Mouse (Mus musculus): Measurements from ENCODE around the gene Cept1. TPM values are rescaled to one million over a fixed set of nuclear protein-coding genes. Genes with fewer than 3 reads are reported as not detected.
"Not testable (repeated sequence)": the region's sequence is repeated elsewhere in the genome, so short reads cannot be mapped to it uniquely, and the experiment has no call there.

The Cept1 gene
- polyA plus RNA-seq (2014; fragmentation: Nextera tagmentation; extraction: Ambion mirVana) = 42.2 and 42.6 TPM in 2 replicates

GRCm38 (mm10) chr3:106547171-106547923 lies at the start of gene Cept1, which contains the start of gene Dram2:
Gene Cept1, minus strand, starts transcription at chr3:106547802.
Gene Dram2, plus strand, starts transcription at chr3:106547798.
- H3K9ac ChIP-seq (ENCODE audit: low read depth, low read length) = peak within 1 kb of the TSS; percentile 82
- peak within 1 kb of the TSS; percentile 91 for H3K27ac ChIP-seq (ENCODE audit: low read depth, low read length)
- H3K4me2 ChIP-seq (replicated peaks; ENCODE audit: low read depth, low read length) = peak within 1 kb of the TSS; percentile 63
- peak within 1 kb of the TSS; percentile 66 for H3K4me3 ChIP-seq (ENCODE audit: low read depth, low read length)
- DNase-seq (ENCODE audit: low spot score) = peak; percentile 97
- H3K36me3 ChIP-seq (ENCODE audit: control insufficient read depth, insufficient read depth, low read length) = no peaks in the 10 kb centered on the region
- under 1% methylated on average over 43 of the region's 63 CpGs for WGBS
- ATAC-seq (ENCODE audit: low FRiP score) = peak; percentile 97
- no peaks in the 10 kb centered on the region for H3K9me3 ChIP-seq (ENCODE audit: control insufficient read depth, low read length)
- no peaks in the 10 kb centered on the region for H3K4me1 ChIP-seq (replicated peaks; ENCODE audit: control insufficient read depth, insufficient read depth, low read length)
- H3K27me3 ChIP-seq (ENCODE audit: control insufficient read depth, insufficient read depth, low read length) = no peaks in the 10 kb centered on the region

GRCm38 (mm10) chr3:106593631-106594030 lies 46.0 kb upstream of the Cept1 start:
- not testable (repeated sequence) for H3K4me3 ChIP-seq (ENCODE audit: low read depth, low read length); H3K27me3 ChIP-seq (ENCODE audit: control insufficient read depth, insufficient read depth, low read length); H3K36me3 ChIP-seq (ENCODE audit: control insufficient read depth, insufficient read depth, low read length); H3K9ac ChIP-seq (ENCODE audit: low read depth, low read length); H3K4me1 ChIP-seq (replicated peaks; ENCODE audit: control insufficient read depth, insufficient read depth, low read length); H3K4me2 ChIP-seq (replicated peaks; ENCODE audit: low read depth, low read length); H3K27ac ChIP-seq (ENCODE audit: low read depth, low read length); ATAC-seq (ENCODE audit: low FRiP score); H3K9me3 ChIP-seq (ENCODE audit: control insufficient read depth, low read length)
- peak; percentile 49 for DNase-seq (ENCODE audit: low spot score)
- WGBS = 83% methylated on average over 4 of the region's 4 CpGs

GRCm38 (mm10) chr3:106579296-106579695 lies 31.7 kb upstream of the Cept1 start:
- WGBS = 97% methylated on average over 2 of the region's 2 CpGs
- no peak for ATAC-seq (ENCODE audit: low FRiP score)

GRCm38 (mm10) chr3:106573191-106573590 lies 25.6 kb upstream of the Cept1 start:
- Histone ChIP-seq H3K36me3 (ENCODE audit: control insufficient read depth, insufficient read depth, low read length) (no peaks in the 10 kb centered on the region), H3K27ac (ENCODE audit: low read depth, low read length) (no peak overlapping the region), H3K4me1 (replicated peaks; ENCODE audit: control insufficient read depth, insufficient read depth, low read length) (no peaks in the 10 kb centered on the region), H3K4me3 (ENCODE audit: low read depth, low read length) (no peak overlapping the region), H3K9me3 (ENCODE audit: control insufficient read depth, low read length) (no peaks in the 10 kb centered on the region), H3K27me3 (ENCODE audit: control insufficient read depth, insufficient read depth, low read length) (no peaks in the 10 kb centered on the region), H3K9ac (ENCODE audit: low read depth, low read length) (no peak overlapping the region), H3K4me2 (replicated peaks; ENCODE audit: low read depth, low read length) (no peak overlapping the region)
- ATAC-seq (ENCODE audit: low FRiP score) (no peak), DNase-seq (ENCODE audit: low spot score) (no peak)
- 89% methylated on average over 3 of the region's 3 CpGs for whole genome bisulfite sequencing

More at GRCm38 (mm10) chr3:106579296-106579695, 31.7 kb upstream of the Cept1 start:
- Histone ChIP-seq H3K9me3 (ENCODE audit: control insufficient read depth, low read length) (no peaks in the 10 kb centered on the region), H3K4me2 (replicated peaks; ENCODE audit: low read depth, low read length) (no peak overlapping the region), H3K4me3 (ENCODE audit: low read depth, low read length) (no peak overlapping the region), H3K4me1 (replicated peaks; ENCODE audit: control insufficient read depth, insufficient read depth, low read length) (no peaks in the 10 kb centered on the region), H3K27me3 (ENCODE audit: control insufficient read depth, insufficient read depth, low read length) (no peaks in the 10 kb centered on the region), H3K27ac (ENCODE audit: low read depth, low read length) (no peak overlapping the region), H3K9ac (ENCODE audit: low read depth, low read length) (no peak overlapping the region), H3K36me3 (ENCODE audit: control insufficient read depth, insufficient read depth, low read length) (no peaks in the 10 kb centered on the region)
- no peak for DNase-seq (ENCODE audit: low spot score)

GRCm38 (mm10) chr3:106565876-106566275 lies 18.3 kb upstream of the Cept1 start:
- 97% methylated on average over 3 of the region's 3 CpGs for WGBS
- H3K27ac ChIP-seq (ENCODE audit: low read depth, low read length) = no peak overlapping the region
- no peaks in the 10 kb centered on the region; the same call in 1 of the 2 replicates for H3K36me3 ChIP-seq (ENCODE audit: control insufficient read depth, insufficient read depth, low read length)
- H3K4me3 ChIP-seq (ENCODE audit: low read depth, low read length) = no peak overlapping the region
- DNase-seq (ENCODE audit: low spot score) (no peak), ATAC-seq (ENCODE audit: low FRiP score) (no peak)
- no peaks in the 10 kb centered on the region for H3K4me1 ChIP-seq (replicated peaks; ENCODE audit: control insufficient read depth, insufficient read depth, low read length)
- no peak overlapping the region for H3K9ac ChIP-seq (ENCODE audit: low read depth, low read length)
- no peak overlapping the region for H3K4me2 ChIP-seq (replicated peaks; ENCODE audit: low read depth, low read length)
- H3K27me3 ChIP-seq (ENCODE audit: control insufficient read depth, insufficient read depth, low read length) = no peaks in the 10 kb centered on the region
- no peaks in the 10 kb centered on the region for H3K9me3 ChIP-seq (ENCODE audit: control insufficient read depth, low read length)

GRCm38 (mm10) chr3:106558271-106558670 lies 10.7 kb upstream of the Cept1 start:
- H3K4me2 ChIP-seq (replicated peaks; ENCODE audit: low read depth, low read length) = no peak overlapping the region
- H3K27me3 ChIP-seq (ENCODE audit: control insufficient read depth, insufficient read depth, low read length) = no peaks in the 10 kb centered on the region
- ATAC-seq (ENCODE audit: low FRiP score) = no peak
- H3K36me3 ChIP-seq (ENCODE audit: control insufficient read depth, insufficient read depth, low read length) = no peaks in the 10 kb centered on the region; the same call in 1 of the 2 replicates
- DNase-seq (ENCODE audit: low spot score) = no peak
- H3K27ac ChIP-seq (ENCODE audit: low read depth, low read length) = no peak overlapping the region
- no peaks in the 10 kb centered on the region for H3K4me1 ChIP-seq (replicated peaks; ENCODE audit: control insufficient read depth, insufficient read depth, low read length)
- no peak overlapping the region for H3K4me3 ChIP-seq (ENCODE audit: low read depth, low read length)
- H3K9ac ChIP-seq (ENCODE audit: low read depth, low read length) = no peak overlapping the region
- H3K9me3 ChIP-seq (ENCODE audit: control insufficient read depth, low read length) = no peaks in the 10 kb centered on the region

GRCm38 (mm10) chr3:106555743-106556250 lies 8.2 kb upstream of the Cept1 start:
- no peaks in the 10 kb centered on the region for H3K9me3 ChIP-seq (ENCODE audit: control insufficient read depth, low read length)
- DNase-seq (ENCODE audit: low spot score) (no peak), ATAC-seq (ENCODE audit: low FRiP score) (no peak)
- no peak overlapping the region for H3K4me2 ChIP-seq (replicated peaks; ENCODE audit: low read depth, low read length)
- H3K36me3 ChIP-seq (ENCODE audit: control insufficient read depth, insufficient read depth, low read length) = no peaks in the 10 kb centered on the region; the same call in 1 of the 2 replicates
- H3K9ac ChIP-seq (ENCODE audit: low read depth, low read length) = no peak overlapping the region
- no peak overlapping the region for H3K4me3 ChIP-seq (ENCODE audit: low read depth, low read length)
- 92% methylated on average over 3 of the region's 3 CpGs for WGBS
- no peak overlapping the region for H3K27ac ChIP-seq (ENCODE audit: low read depth, low read length)
- H3K4me1 ChIP-seq (replicated peaks; ENCODE audit: control insufficient read depth, insufficient read depth, low read length) = no peaks in the 10 kb centered on the region
- H3K27me3 ChIP-seq (ENCODE audit: control insufficient read depth, insufficient read depth, low read length) = no peaks in the 10 kb centered on the region

- no peak overlapping the region for H3K27ac ChIP-seq (ENCODE audit: low read depth, low read length)
- ATAC-seq (ENCODE audit: low FRiP score) (no peak), DNase-seq (ENCODE audit: low spot score) (no peak)
- no peak overlapping the region for H3K9ac ChIP-seq (ENCODE audit: low read depth, low read length)
- H3K36me3 ChIP-seq (ENCODE audit: control insufficient read depth, insufficient read depth, low read length) = no peaks in the 10 kb centered on the region; the same call in 1 of the 2 replicates
- H3K27me3 ChIP-seq (ENCODE audit: control insufficient read depth, insufficient read depth, low read length) = no peaks in the 10 kb centered on the region
- H3K4me3 ChIP-seq (ENCODE audit: low read depth, low read length) = no peak overlapping the region
- no peaks in the 10 kb centered on the region for H3K9me3 ChIP-seq (ENCODE audit: control insufficient read depth, low read length)
- WGBS = 87% methylated on average over 5 of the region's 5 CpGs
- H3K4me1 ChIP-seq (replicated peaks; ENCODE audit: control insufficient read depth, insufficient read depth, low read length) = no peaks in the 10 kb centered on the region
- no peak overlapping the region for H3K4me2 ChIP-seq (replicated peaks; ENCODE audit: low read depth, low read length)
Measured at GRCm38 (mm10) chr3:106553411-106553810, 5.8 kb upstream of the Cept1 start.

GRCm38 (mm10) chr3:106548971-106549370 lies 1.4 kb upstream of the Cept1 start:
- H3K27me3 ChIP-seq (ENCODE audit: control insufficient read depth, insufficient read depth, low read length) = no peaks in the 10 kb centered on the region
- no peaks in the 10 kb centered on the region for H3K4me1 ChIP-seq (replicated peaks; ENCODE audit: control insufficient read depth, insufficient read depth, low read length)
- H3K9ac ChIP-seq (ENCODE audit: low read depth, low read length) = no peak overlapping the region
- H3K36me3 ChIP-seq (ENCODE audit: control insufficient read depth, insufficient read depth, low read length) = no peaks in the 10 kb centered on the region
- H3K4me2 ChIP-seq (replicated peaks; ENCODE audit: low read depth, low read length) = no peak overlapping the region
- H3K9me3 ChIP-seq (ENCODE audit: control insufficient read depth, low read length) = no peaks in the 10 kb centered on the region
- ATAC-seq (ENCODE audit: low FRiP score) = no peak
- DNase-seq (ENCODE audit: low spot score) = no peak
- 44% methylated on average over 3 of the region's 3 CpGs for WGBS
- no peak overlapping the region for H3K4me3 ChIP-seq (ENCODE audit: low read depth, low read length)
- H3K27ac ChIP-seq (ENCODE audit: low read depth, low read length) = no peak overlapping the region
